Mouse (Mus musculus) macrophage (primary cell): ENCODE measurements around the gene Kctd8. TPM values are rescaled to one million over a fixed set of nuclear protein-coding genes. Genes with fewer than 3 reads are reported as not detected.

Experiments used
- H3K27ac ChIP-seq: fragments of 350-480 bp; formaldehyde crosslinking; 2 replicates; pipeline ENCODE4 v1.9.0; 2021
- H3K36me3 ChIP-seq: fragments of 350-480 bp; formaldehyde crosslinking; 2 replicates; pipeline ENCODE4 v1.9.0; 2021; ENCODE audit errors: inconsistent target
- H3K4me3 ChIP-seq: fragments of 350-480 bp; formaldehyde crosslinking; 2 replicates; pipeline ENCODE4 v1.9.0; 2021; ENCODE audit errors: inconsistent target
- H3K79me2 ChIP-seq: fragments of 350-480 bp; formaldehyde crosslinking; 2 replicates; pipeline ENCODE4 v1.9.0; 2021; ENCODE audit errors: inconsistent target
- WGBS: methylation state at CpG from one replicate; pipeline ENCODE4 v1.1.7; 2026; ENCODE audit warnings: inconsistent platforms; ENCODE audit not compliant: missing documents; 5-methylcytosine and 5-hydroxymethylcytosine counted together
- polyA plus RNA-seq: library from polyadenylated mRNA; stranded (reverse); fragments of 250-400 nt; gene quantifications from 3 replicates; pipeline ENCODE4 v1.2.4, GENCODE M21; 2018; ENCODE audit warnings: inconsistent platforms
- total RNA-seq, 78 experiments: library from RNA; depleted of rRNA; stranded (reverse); fragments of 250-400 nt; gene quantifications; 1 replicate in 9 of 78; 2 replicates in 24 of 78; 3 replicates in 43 of 78; 4 replicates in 2 of 78; pipeline ENCODE4 v1.2.4; 2018; ENCODE audit warnings: inconsistent platforms in 56 of 78

Kctd8 gene
- total RNA-seq (2018; cell fraction: chromatin; rRNA removed), result not detected
- not detected for total RNA-seq (2018; cell fraction: cytosol; rRNA removed)
- not detected for total RNA-seq (2018; cell fraction: nucleus; rRNA removed)
- polyA plus RNA-seq, result not detected in 3 replicates

DNA sequence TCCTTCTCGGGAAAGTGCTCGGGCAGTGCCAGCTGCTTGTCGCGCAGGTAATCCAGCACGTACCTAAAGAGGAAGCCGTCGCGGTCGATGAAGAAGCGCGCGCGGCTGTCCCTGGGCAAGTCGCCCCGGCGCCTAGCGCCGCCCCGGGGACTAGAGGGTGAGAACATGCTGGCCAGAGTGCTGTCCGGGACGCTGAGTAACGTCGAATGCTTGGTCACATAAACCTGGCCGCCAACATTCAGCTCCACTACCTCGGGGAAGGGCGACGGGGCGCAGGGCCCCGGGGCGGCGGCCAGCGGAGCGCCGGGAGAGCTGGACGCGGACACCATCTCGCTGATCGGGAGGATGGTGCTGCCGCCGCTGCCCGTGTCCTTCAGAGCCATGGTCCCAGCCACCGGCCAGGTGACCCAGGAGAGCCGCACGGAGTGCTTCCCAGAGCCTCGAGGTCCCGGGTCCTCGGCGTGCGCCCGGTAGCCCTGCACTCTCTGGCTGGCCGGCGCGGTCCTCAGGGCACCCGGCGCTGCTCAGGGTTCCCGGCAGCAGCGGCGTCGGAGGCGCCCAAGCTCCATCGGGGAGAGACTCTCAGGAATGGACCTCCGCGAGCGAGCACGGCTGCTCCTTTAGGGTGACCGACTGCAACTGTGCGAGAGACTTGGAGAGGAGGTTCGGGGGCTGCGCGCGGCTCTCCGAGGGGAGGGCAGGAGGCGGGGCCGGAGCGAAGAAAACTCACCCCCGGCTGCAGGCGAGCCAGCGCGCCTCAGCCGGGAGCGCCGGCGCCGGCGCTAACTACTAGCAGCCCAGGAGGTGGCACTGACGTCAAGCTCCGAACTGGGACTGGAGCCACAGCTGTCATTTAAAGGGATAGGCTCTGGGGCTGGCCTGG is at the start of gene Kctd8:
Kctd8 (minus strand) TSS at position 761 of the 883 bp plus-strand sequence.
- no peak within 1 kb of the TSS for H3K27ac ChIP-seq
- H3K36me3 ChIP-seq, result no peaks in the 10 kb centered on the region

DNA sequence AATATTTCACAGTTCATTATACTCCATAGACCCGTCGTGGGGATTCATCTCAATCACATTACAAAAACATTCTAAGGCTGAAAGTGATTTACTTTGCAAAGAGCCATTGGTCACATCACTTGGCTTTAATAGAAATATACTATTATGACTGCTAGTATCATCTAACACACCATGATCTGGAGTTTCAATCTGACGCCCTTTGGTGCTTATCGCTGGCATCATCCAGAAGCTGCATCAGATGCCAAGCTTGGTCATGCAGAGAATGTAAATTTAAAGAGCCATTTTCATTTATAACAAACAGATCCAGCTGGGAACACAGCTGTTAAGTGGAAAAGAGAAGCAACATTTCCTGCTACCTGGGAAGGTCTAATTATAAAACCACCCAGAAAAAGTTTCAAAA is 37.6 kb upstream of the Kctd8 start:
- Histone ChIP-seq H3K4me3 (no peak overlapping the region), H3K79me2 (no peaks in the 10 kb centered on the region), H3K27ac (no peak overlapping the region), H3K36me3 (no peaks in the 10 kb centered on the region)
- WGBS, result 89% methylated on average over 4 of the region's 4 CpGs

More for the DNA sequence above, at the start of gene Kctd8:
- no peaks in the 10 kb centered on the region for H3K79me2 ChIP-seq
- 2% methylated on average over 84 of the region's 87 CpGs for WGBS
- H3K4me3 ChIP-seq, result no peak within 1 kb of the TSS

- no peaks in the 10 kb centered on the region for H3K79me2 ChIP-seq
- no peaks in the 10 kb centered on the region for H3K36me3 ChIP-seq
- H3K4me3 ChIP-seq, result no peak overlapping the region
- 93% methylated on average over 3 of the region's 3 CpGs for WGBS
- no peak overlapping the region for H3K27ac ChIP-seq
These were observed 9.1 kb upstream of the Kctd8 start for GRCm38 (mm10) chr5:69350596-69350995.

DNA sequence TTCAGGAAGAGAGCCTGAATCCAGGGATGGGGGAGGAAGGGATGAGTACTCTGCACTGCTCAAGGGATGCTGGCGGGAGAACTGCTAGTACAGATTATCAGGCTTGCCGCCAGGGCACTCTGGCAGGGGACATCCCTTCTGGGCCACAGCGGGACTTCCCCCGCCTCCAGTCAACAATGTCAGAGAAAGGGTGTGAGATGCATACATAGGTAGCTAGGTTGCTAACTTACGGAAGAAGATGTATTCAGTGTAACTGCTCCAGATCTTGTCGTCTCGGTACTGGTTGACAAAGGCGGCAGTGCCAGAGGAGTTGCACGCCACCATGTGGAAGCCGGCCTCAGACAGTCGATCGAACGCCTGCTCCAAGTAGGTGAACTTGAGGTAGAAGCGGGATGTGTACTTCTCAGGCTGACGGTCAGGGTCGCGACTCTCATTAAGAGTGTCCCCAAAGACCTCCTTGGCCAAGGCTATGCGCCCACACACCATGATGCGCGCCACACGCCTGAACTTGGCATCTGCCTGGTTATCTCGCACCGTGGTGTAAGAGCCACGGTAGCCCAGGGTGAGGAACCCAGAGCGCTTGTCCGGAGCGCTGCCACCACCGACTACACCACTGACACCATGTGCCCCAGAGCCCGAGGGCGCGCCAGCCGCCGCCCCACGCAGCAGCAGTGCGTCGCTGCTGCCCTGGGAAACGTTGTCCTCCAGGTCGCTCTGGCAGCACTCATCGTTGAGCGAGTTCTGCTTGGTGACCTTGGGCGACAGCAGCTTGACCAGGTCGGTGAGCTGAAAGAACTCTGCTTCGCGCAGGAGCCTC is 1.2 kb downstream of the Kctd8 start:
- WGBS, result 6% methylated on average over 43 of the region's 44 CpGs
- H3K4me3 ChIP-seq, result no peak overlapping the region

GRCm38 (mm10) chr5:69339623-69339970 is 1.9 kb downstream of the Kctd8 start:
- H3K4me3 ChIP-seq, result no peak overlapping the region
- 84% methylated on average over 6 of the region's 6 CpGs for WGBS
- H3K36me3 ChIP-seq, result no peaks in the 10 kb centered on the region
- no peaks in the 10 kb centered on the region for H3K79me2 ChIP-seq
- no peak overlapping the region for H3K27ac ChIP-seq

More for the DNA sequence above, 1.2 kb downstream of the Kctd8 start:
- Histone ChIP-seq H3K27ac (no peak overlapping the region), H3K36me3 (no peaks in the 10 kb centered on the region), H3K79me2 (no peaks in the 10 kb centered on the region)

GRCm38 (mm10) chr5:69338916-69339622 is 2.4 kb downstream of the Kctd8 start:
- Histone ChIP-seq H3K4me3 (no peak overlapping the region), H3K36me3 (no peaks in the 10 kb centered on the region), H3K27ac (no peak overlapping the region), H3K79me2 (no peaks in the 10 kb centered on the region)
- 74% methylated on average over 4 of the region's 4 CpGs for WGBS

DNA sequence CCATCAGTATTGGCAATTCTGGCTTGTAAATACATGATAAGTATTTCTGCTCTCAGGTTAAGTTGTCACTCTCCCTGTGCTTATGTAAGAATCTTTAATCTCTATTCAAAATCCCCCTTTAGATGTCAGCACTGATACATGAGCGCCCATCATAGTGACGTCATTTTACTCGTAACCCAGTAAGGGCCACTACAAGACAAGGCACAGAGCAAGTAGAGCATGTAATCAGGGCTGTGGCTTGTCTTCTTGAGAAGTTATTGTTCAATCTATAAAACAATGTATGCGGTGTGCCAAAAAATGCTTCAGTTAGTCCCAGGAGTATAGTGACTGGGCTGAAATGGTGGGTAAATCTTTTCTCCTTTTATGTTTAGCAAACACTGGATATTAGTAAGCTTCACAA is 13.9 kb downstream of the Kctd8 start:
- no peaks in the 10 kb centered on the region for H3K36me3 ChIP-seq
- H3K27ac ChIP-seq, result no peak overlapping the region
- WGBS, result 93% methylated on average over 4 of the region's 4 CpGs
- no peak overlapping the region for H3K4me3 ChIP-seq
- no peaks in the 10 kb centered on the region for H3K79me2 ChIP-seq

- H3K4me3 ChIP-seq, result no peak overlapping the region
- H3K27ac ChIP-seq, result no peak overlapping the region
- H3K79me2 ChIP-seq, result no peaks in the 10 kb centered on the region
- 82% methylated on average over 12 of the region's 12 CpGs for WGBS
- H3K36me3 ChIP-seq, result no peaks in the 10 kb centered on the region
These were observed 16.8 kb downstream of the Kctd8 start for GRCm38 (mm10) chr5:69324566-69325230.

GRCm38 (mm10) chr5:69312611-69313010 is 28.9 kb downstream of the Kctd8 start:
- no peak overlapping the region for H3K27ac ChIP-seq
- 83% methylated on average over 7 of the region's 7 CpGs for WGBS
- H3K79me2 ChIP-seq, result no peaks in the 10 kb centered on the region
- H3K36me3 ChIP-seq, result no peaks in the 10 kb centered on the region
- no peak overlapping the region for H3K4me3 ChIP-seq

DNA sequence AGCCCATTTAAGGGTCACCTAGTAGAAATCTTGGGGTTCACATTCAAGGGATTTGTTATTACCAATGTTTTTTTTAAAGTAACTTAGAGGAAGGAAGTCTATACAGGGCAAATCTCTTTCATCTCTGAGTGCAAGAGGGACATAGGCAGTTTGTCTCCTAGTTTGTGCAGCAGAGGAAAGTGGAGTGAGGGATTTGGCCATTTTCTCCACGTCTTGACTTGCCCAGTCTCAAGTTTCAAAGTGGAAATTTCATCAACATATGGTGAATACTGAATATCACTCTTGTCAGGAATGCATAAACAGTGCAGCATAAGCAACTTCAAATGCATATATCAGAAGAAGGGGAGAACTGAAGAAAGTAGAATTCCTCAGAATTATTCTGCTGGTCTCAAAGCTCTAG is 39.8 kb downstream of the Kctd8 start:
- no peak overlapping the region for H3K4me3 ChIP-seq
- H3K36me3 ChIP-seq, result no peaks in the 10 kb centered on the region
- no peaks in the 10 kb centered on the region for H3K79me2 ChIP-seq
- H3K27ac ChIP-seq, result no peak overlapping the region
- WGBS, result 18% methylated on average over 1 of the region's 1 CpGs

GRCm38 (mm10) chr5:69292353-69292752 is 49.1 kb downstream of the Kctd8 start:
- H3K4me3 ChIP-seq, result no peak overlapping the region
- no peaks in the 10 kb centered on the region for H3K36me3 ChIP-seq
- 61% methylated on average over 6 of the region's 6 CpGs for WGBS

GRCm38 (mm10) chr5:69284359-69284758 is 57.1 kb downstream of the Kctd8 start:
- Histone ChIP-seq H3K36me3 (no peaks in the 10 kb centered on the region), H3K4me3 (no peak overlapping the region), H3K79me2 (no peaks in the 10 kb centered on the region), H3K27ac (no peak overlapping the region)
- WGBS, result 72% methylated on average over 6 of the region's 6 CpGs

More at GRCm38 (mm10) chr5:69292353-69292752, 49.1 kb downstream of the Kctd8 start:
- H3K79me2 ChIP-seq, result no peaks in the 10 kb centered on the region
- H3K27ac ChIP-seq, result no peak overlapping the region

- WGBS, result 76% methylated on average over 2 of the region's 2 CpGs
- no peaks in the 10 kb centered on the region for H3K79me2 ChIP-seq
These were observed 89.1 kb downstream of the Kctd8 start for GRCm38 (mm10) chr5:69252366-69252765.

DNA sequence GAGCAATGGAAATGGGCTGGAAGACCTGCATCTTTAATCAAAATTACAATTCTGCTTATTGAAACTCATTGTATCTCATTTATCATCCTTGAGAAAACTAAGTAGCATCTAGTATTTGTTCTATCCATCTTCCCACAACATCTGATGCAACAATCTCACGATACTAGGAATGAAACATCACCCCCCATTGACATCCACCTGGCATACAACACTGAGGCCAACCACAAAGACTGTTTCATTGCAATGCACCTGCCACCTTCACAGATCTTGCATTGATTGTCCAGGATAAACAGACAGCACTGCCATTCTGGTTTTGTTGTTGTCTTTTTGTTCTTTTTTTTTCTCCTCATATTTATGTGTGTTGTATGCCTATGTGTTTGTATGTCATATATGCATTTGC is 99.5 kb downstream of the Kctd8 start:
- WGBS, result 58% methylated on average over 1 of the region's 1 CpGs
- Histone ChIP-seq H3K36me3 (no peaks in the 10 kb centered on the region), H3K4me3 (no peak overlapping the region), H3K27ac (no peak overlapping the region), H3K79me2 (no peaks in the 10 kb centered on the region)

More at GRCm38 (mm10) chr5:69252366-69252765, 89.1 kb downstream of the Kctd8 start:
- no peaks in the 10 kb centered on the region for H3K36me3 ChIP-seq
- no peak overlapping the region for H3K27ac ChIP-seq
- H3K4me3 ChIP-seq, result no peak overlapping the region
